Mouse (Mus musculus) left cerebral cortex, adult 8-10 months (tissue): ENCODE measurements around the gene Wnt1. TPM values are rescaled to one million over a fixed set of nuclear protein-coding genes. Genes with fewer than 3 reads are reported as not detected.
"Not testable (repeated sequence)": the region's sequence is repeated elsewhere in the genome, so short reads cannot be mapped to it uniquely, and the experiment has no call there.

Experiments
- DNase-seq, 2 experiments: peaks; one replicate each; pipeline ENCODE4 v3.0.0; 2022; ENCODE audit warnings: low spot score in 2 of 2
- total RNA-seq, 4 experiments: library from RNA; stranded (reverse); gene quantifications; 2 replicates each; pipeline ENCODE4 v1.2.4; 2022

The Wnt1 gene
- under 1 TPM in 1 of 4 experiments, not detected in 3; 0.26 TPM for total RNA-seq

DNA sequence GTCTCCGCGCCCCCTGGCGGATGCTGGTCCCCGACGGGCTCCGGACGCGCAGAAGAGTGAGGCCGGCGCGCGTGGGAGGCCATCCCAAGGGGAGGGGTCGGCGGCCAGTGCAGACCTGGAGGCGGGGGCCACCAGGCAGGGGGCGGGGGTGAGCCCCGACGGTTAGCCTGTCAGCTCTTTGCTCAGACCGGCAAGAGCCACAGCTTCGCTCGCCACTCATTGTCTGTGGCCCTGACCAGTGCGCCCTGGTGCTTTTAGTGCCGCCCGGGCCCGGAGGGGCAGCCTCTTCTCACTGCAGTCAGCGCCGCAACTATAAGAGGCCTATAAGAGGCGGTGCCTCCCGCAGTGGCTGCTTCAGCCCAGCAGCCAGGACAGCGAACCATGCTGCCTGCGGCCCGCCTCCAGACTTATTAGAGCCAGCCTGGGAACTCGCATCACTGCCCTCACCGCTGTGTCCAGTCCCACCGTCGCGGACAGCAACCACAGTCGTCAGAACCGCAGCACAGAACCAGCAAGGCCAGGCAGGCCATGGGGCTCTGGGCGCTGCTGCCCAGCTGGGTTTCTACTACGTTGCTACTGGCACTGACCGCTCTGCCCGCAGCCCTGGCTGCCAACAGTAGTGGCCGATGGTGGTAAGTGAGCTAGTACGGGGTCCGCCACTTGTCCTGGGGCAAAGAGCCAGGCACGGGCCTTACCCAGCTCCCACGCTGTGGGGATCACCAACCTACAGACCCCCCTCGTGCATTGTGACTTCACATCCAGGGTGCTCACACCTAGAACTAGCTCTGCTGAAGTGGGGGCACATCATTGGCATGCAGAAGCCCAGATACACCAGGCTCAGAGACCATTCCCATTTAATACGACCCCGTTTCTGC, at the start of gene Wnt1:
Gene Wnt1 (plus strand): TSS at position 197 of the 875 bp plus-strand sequence.
- no peak for DNase-seq

DNA sequence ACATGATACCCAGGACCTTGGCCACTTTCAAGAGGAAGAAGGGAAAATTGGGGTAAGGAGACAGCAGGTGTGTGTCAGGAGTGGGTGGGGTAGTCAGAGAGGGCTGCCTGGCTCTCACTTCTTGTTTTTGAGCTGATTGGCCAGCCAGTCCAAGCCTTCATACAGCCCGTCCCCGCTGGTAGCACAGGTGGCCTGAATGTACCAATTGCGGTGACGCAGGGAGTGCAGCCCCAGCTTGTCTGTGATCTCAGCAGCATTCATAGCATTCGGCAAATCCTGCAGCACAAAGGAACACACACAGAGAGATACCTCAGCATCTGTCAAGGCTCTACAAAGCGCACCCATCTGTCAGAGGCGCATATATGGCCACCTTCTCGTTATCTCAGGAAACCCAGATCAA, 49.4 kb upstream of the Wnt1 start:
- no peak for DNase-seq

DNA sequence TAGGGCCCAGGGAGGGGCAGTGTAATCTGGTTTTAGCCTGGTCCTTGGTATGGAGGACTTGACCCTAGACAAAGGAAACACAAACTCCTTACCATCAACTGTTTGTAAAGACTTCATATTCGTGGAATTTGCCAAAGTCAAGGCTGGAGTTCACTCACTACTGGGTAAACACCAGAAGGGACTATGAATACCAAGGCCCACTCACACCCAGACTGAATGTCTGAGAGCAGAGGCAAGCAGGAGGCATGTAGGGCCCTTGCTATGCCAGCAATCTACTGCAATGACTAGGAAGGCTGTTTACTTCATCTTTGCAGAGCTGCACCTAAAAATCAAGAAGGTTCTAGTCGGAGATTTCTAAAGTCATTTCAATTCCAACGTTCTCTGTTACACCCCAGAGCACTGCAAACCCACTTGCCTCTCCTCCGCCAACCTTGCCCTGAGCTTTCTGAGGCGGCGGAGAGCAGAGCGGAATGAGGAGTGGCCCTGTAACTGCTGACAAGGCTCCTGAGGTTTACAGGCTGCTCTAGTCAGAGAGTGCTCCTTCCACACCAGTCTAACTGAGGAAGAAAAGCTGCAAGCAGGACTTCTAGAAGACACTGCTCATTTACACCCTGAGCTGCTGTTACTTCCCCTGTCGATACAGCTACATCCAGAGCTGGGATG, 46.8 kb upstream of the Wnt1 start:
- no peak for DNase-seq

DNA sequence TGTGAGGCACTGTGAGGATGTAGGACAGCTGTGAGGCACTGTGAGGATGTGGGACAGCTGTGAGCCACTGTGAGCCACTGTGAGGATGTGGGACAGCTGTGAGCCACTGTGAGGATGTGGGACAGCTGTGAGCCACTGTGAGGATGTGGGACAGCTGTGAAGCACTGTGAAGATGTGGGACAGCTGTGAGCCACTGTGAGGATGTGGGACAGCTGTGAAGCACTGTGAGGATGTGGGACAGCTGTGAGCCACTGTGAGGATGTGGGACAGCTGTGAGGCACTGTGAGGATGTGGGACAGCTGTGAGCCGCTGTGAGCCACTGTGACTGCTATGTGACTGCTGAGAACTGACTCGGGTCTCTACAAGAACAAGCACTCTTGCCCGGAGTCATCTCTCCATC, 45.8 kb upstream of the Wnt1 start:
- DNase-seq, result not testable (repeated sequence)

DNA sequence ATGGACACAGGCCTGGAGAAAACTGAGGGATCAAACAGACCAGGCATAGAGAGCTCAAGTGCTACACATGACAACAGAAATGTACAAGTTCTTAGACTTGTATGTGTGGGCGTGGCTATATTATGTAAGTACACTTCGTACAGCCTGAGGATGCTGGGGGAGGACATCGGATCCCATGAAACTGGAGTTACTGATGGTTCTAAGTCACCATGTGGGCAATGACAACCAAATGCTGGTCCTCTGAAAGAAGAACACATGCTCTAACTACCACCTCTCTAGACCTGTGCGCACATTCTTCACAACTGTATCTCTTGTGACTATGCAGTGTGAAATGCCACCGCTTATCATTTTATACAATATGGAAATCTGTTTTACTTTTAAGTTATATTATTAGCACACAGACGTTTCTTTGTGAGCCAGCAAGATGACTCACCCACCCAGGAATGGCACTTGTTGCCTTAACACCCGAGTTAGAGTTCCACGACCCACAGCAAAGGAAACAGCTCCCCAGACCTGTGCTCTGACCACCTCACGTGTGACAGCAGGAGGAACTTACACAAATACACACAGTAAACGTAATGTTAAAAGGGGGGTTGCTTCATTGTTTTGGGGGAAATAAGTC, 43.2 kb upstream of the Wnt1 start:
- no peak for DNase-seq

DNA sequence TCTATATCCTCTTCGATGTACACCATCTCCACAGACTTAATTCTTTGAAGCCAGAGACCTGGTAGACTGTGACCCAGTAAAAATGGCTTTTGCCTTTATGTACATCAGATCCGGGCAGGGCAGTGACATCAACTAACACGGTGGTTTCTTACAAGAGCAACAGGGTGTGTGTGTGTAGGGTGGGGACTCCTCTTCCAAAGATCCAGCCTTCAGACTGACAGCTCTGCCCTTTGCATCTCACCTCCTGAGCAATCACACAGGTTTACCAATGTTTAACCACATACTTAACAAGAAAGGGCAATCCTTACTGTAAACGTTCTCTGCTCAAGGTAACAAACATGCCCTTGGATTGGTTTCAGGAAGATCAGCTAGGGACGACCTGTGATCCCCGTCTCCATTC, 42.4 kb upstream of the Wnt1 start:
- DNase-seq, result no peak

DNA sequence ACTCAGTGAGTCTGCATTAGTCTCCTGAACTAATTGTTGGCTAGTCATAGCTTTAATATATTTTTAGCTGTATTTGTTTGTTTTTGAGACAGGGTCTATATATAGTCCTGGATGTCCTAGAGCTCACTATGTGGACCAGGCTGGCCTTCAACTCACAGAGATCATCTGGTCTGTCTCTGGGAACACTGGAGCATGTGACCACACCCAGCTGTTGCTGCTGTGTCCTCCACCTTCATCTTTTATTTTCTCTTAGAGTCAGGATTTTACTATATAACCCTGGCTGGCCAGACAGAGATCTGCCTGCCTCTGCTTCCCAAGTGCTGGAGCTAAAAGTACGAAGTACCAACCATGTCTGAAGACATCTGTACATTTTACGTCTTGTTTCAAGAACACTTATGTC, 40.6 kb upstream of the Wnt1 start:
- no peak for DNase-seq

DNA sequence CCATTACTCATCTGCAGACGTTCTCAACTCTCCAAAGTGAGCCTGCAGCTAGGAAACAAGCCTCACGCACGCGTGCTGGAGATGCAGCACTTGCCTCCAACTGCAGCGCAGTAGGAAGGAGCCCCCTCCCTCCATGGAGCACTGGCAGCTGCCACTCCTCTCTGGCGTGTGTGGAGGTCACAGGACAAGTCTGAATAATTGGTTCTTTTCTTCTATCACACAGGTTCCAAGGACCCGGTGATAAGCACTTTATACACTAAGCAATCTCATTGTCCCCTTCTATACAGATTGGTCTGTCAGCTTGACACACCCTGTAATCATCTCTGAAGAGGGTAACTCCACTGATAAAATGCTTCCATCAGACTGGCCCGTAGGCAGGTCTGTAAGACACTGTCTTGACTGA, 36.6 kb upstream of the Wnt1 start:
- no peak for DNase-seq

DNA sequence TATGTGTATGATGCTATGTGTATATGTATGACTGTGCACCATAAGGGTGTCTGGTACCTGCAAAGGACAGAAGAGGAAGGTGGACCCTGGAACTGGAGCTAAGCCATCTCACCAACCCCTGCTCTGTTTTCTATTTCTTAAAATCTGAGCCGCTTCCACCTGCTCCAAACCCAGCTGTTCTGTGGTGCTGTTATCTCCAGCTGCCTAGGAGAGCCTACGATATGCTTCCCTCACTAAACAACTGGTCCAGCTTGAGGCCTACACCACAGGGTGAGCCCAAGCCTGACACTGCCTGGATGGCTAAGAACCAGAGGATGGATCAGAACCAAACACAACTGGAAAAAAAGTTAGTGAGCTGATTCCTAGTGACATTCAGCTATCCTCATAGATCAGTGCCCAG, 35.5 kb upstream of the Wnt1 start:
- DNase-seq, result no peak

DNA sequence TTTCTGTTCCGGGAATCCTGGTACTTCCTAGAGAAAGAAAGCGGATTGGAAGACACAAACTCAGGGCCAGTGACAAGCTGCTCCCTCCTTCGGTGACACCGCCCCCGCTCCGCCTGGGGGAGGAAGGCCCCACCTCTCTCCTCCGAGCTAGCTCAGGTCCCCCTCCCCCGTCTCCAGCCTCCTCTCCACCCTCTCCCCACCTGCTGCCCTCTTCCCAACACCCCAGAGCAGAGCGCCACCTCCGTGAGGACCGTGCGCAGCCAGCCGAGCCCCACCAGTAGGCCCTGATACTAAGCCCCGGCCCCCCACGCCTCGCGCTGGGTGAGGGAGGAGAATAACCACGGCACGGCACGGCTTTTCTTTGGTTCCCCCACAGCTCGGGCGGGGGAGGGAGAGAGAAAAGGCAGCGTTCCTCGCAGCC, 27.4 kb upstream of the Wnt1 start:
- DNase-seq, result peak; percentile 58 to 76

DNA sequence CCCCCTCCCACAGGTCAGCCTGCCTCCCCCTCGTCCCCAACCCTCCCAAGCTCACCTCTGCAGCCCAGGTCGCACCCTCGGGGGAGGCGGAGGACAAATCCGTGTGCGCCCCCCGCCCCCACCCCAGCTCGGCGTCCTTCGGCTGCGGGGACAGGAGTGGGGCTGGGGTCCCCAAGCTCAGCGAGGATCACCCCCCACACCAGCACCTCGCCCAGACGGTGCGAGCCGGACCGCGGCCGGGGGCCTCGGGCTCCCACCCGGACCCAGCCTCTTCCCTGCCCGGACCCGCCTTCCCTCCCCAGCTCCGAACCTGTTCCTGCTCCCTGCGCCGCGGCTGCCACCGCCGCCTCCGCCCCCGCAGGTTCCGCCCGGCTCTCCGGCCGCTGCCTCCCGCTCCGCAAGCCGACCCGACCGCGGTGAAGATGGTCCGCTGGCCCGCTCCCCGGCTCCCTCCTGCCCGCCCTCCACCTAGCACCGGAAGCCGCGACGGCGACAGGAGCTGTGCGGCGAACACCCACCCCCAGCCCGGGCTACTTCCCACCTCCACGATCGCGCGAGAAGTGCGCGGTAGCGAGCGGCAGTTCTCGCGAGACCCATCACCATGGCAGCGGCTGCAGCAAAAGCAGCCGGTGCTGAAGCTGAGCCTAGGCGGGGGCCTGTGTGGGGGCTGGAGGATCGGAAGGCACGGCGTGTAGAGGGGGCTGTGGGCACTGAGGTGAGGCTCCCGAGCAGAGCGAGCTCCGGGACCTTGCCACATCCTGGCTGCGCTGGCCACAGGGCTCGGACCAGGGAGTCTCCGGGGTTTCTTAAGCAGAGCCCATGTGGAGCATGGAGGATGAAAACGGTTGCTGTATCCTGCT, 26.8 kb upstream of the Wnt1 start, which contains the start of gene Arf3:
Gene Arf3 (minus strand): TSS at position 545 of the 860 bp plus-strand sequence.
- DNase-seq, result peak; percentile 93 to 95

DNA sequence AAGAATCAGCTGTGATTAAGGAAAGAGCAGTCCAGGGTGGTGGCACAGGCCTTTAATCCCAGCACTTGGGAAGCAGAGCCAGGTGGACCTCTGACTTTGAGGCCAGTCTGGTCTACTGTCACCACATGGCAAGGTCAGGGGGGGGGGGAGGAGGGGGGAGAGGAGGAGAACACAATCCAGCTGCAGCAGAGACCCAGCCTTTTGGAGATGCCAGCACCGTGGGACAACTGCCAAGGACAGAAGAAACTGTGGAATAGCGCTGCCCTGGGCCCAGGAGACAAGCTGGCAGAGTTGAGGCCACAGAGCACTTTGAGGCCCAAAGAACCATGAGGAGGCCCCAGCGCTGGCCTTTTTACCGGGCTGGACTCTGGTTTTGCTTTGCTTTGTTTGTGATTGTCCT, 23.7 kb upstream of the Wnt1 start:
- DNase-seq, result no peak

DNA sequence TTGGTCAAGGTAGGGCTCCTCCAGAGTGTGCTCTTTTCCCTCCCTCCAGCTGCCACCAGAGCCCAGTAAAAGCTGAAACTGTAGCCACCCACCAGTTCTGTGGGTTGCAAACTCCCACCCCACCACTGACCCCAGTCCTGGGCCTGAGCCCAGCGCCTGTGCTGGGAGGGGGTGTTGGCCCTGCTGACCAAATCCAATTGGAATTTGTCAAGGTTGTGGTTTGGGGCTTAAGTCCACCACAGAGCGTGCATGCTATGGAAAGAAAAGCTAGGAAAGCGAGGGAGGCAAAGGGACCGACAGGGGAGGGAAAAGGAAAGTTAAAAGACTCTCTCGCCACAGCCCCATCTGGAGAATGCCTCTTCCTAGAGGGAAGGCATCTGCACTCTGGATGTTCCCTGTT, 21.4 kb upstream of the Wnt1 start:
- DNase-seq, result no peak

DNA sequence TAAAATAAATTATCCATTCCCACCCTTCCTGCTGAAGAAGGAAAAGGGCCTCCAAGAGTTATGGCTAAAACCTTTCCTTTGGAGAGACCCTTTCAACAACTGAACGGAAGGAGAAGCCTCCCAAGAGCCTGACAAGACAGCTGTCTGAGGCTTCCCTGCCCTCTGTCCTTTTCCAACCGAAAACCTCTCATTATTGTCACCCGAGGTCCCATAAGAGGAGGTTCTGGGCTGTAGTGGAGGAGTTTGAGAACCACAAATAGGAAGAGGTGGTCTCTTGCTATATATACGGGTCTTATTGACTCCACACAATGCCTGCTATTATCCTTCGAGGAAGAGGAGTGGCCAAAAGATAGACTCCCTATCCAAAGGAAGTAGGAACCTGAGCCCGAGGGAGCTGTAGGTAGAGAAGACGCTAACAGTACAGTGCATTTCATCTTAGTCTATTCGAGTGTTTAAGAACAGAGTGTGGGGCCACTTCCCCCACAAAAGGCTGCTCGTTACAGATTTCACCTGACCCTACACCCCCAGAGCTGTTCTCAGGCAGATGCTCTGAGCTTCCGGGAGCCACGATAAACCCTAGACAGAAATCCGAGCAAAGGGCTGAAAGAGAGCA, 17.7 kb upstream of the Wnt1 start:
- DNase-seq, result no peak

DNA sequence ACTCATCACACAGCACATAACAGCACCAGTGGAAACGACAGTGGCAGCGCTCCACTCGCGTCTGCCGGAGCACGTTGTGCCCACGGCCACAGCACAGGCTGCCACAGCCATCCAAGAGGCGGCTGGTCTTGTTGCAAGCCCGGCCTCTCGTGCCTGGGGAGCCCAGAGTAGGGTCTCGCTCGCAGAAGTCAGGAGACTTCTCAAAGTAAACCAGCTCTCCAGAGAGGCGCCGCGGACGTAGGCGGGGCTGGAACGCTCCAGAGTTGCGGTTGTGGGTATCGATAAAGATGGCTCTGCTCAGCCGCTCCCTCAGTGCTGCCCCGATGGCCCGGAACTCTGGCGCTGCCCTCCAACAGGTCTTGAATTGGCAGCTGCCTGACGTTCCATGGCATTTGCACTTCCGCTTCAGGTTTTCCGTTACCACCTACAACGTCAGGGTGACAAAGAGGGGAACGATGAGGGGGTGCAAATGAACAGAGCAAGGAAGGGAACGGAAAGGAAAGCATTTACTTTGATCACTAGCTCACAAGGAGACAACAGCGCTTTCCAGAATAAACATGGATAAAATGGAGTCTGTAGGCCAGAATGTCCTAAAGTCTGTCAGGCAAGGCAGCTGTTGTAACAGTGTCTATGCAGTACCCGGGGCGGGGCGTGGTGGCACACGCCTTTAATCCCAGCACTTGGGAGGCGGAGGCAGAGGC, 17.0 kb upstream of the Wnt1 start:
- no peak for DNase-seq

DNA sequence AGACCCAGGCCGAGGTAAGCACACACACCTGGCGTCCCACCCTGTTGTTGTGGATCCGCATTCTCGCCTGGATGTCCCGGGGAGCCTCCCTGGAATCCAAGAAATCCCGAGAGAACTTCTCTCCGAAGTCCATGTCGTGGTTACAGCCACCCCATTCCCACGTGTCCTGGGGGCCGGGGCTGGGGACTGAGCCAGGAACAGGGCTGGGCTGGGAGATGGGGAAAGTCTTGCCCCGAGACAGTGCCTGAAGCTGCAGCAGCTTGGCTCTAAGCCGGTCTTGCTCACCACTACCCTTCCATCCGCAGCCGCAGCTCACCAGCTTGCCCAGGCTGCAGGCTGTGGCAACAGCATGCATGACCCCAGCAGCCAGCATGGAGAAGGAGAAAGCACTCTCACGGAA, 15.6 kb upstream of the Wnt1 start:
- DNase-seq, result no peak

DNA sequence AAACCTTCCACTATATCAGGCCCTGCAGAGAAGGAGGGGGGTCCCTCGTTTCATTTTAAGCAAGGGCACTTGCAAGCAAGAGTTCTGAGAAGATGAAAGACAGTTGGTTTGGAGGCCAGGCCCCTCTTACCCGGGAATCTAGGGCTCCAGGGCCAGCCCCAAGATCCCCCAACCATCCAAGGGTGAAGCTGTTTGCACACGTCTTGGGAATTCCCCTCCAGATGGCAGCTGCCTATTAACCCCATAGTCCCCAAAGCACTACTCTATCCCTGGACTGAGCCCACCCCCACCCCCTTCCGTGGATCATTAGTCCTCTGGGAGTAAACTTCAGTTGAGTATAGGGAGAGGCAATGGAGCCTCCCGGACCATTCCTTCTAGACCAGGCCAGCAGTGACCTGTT, 14.1 kb upstream of the Wnt1 start:
- no peak for DNase-seq

DNA sequence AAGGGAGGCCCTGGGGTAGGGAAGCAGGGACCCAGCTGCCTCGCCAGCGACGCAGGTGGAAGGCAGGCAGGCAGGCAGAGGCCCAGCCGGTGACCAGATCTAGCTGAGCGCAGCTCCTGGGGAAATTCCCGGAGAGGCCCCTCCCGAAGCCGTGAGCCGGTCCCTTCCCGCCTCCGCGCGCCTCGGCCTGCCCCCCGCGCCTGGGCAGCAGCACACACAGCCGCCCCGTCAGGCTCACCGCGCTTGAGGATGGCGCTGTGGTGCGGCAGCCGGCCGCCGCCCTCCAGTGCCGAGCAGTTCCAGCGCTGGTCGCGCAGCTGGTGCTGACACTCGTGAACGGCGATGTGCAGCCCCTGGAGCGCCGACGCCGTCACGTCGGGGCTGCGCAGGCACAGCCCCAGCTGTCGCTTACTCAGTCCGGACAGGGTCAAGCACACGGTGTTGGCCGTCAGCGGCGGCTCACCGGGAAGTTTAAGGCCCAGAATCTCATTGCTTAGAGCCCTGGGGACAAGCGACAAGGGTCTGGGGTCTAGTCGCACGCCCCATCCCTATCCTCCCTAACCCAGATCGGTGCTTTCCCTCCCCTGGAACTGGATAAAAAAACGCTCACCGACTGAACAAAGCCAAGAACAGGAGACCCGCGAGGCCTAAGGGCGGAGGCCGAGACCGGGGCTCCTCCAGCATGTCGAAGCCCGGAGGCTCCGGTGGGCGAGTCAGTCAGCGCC, 13.2 kb upstream of the Wnt1 start:
- no peak for DNase-seq

DNA sequence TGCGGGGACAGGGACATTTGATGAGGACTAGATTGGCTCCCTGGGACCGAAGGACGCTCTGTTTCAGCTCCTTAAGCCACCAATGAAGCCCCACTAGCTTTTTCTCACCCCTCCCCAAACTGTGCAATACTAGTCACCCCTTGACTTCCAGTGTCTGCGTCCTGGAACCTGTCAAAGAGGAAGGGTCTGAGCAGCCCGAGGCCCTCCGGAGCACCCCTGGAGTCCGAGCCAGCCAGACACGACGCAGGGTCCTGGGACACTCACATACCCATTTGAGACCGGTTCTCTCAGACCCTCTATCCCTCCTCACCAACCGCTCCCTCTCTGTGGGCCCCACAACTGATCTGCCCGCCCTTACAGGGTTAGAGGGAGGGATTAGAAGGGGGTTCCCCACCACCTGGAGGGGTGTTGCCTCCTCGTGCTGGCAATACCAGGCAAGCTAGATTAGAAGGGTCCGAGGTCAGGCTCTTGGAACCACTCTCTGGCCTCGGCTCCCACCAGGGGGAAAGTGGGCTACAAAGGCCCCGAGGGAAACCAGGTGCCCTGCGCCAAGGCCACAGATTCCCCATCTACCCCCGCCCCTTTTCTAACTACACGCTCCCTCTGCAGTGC, 12.5 kb upstream of the Wnt1 start:
- no peak for DNase-seq
